Mouse (Mus musculus): ENCODE data around the gene Coro2a. TPM values are rescaled to one million over a fixed set of nuclear protein-coding genes. Genes with fewer than 3 reads are reported as not detected.
"Not testable (repeated sequence)": the region's sequence is repeated elsewhere in the genome, so short reads cannot be mapped to it uniquely, and the experiment has no call there.

The Coro2a gene
- 3.0 and 3.7 TPM in 2 replicates for polyA plus RNA-seq (2015; fragmentation: Nextera tagmentation; extraction: Ambion mirVana)

DNA sequence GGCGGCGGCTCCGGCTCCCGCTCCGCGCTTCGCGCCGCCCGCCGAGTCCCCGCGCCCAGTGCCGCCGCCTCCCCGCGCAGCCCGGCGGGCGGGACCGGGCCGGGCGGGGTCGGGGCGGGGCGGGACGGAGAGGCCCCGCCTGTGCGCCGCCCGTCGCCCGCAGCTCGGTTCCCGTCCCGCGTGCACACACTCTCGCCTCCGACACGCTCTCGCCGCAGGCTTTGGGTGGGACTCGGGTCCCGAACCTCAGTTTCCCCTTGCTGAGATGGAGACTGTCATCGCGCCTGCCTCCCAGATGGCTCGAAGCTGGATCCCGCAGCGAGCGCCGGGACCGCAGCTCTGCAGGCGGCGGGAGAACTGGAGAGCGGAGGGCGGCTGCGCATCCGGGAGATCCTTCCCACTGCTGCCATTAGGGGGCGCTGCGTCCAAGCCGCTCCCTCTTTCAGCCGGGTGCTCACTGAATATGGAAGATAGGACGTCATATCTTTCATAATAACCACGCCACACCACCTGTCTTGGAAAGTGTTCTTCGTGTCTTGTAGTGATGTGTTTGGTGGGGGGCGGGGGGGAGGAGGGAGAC is at the start of gene Coro2a:
Gene Coro2a (minus strand): TSS at position 359 of the 580 bp plus-strand sequence.
- ATAC-seq (ENCODE audit: low read depth) (peak; percentile 69), DNase-seq (peak; percentile 67)
- under 1% methylated on average over 39 of the region's 66 CpGs for WGBS (ENCODE audit: insufficient replicate concordance)
- H3K4me2 ChIP-seq: peak within 1 kb of the TSS; percentile 84
- no peaks in the 10 kb centered on the region for H3K9me3 ChIP-seq (replicated peaks)
- H3K27me3 ChIP-seq: peaks cover 63% of the 10 kb centered on the region
- H3K4me3 ChIP-seq (replicated peaks): peak within 1 kb of the TSS; percentile 63
- H3K27ac ChIP-seq: no peak within 1 kb of the TSS
- H3K9ac ChIP-seq: peak within 1 kb of the TSS; percentile 65
- peaks cover 38% of the 10 kb centered on the region for H3K4me1 ChIP-seq (replicated peaks)
- H3K36me3 ChIP-seq: no peaks in the 10 kb centered on the region

DNA sequence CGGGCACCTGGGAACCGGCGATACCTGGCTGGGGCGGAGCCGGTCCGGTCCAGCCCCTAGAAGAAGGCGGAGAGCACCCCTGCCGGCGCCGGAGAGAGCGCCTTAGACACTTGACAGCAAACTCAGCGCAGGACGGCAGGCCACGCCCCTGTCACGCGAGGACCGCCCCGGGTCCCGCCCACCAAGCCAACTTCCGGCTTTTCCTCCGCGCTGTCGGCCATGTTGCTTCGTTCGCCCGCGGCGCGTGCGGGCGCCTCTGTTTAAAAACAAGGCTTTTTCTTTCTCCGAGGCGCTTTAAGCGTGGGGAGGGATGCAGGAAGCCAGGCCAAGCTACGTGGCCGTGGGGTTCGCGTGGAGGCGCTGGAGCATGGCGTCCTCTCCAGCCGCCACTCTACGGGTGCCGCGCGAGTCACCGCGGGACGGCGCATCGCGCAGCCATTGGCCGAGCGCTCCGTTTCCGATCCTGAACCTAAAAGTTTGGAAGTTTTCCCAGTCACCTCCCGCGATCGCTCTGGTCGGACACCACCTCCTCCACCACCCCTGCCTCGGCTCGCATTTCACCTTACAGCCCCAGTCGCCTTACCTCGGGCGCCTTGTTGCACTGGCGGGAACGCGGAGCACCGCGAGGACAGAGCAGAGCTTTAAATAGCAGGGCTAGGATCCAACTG is 48.2 kb upstream of the Coro2a start, which contains the start of gene Tbc1d2:
Gene Tbc1d2 (minus strand): TSS at position 124 of the 668 bp plus-strand sequence.
- peak within 1 kb of the TSS; percentile 68 for H3K4me3 ChIP-seq (replicated peaks)
- under 1% methylated on average over 69 of the region's 69 CpGs for WGBS (ENCODE audit: insufficient replicate concordance)
- H3K4me1 ChIP-seq (replicated peaks): peaks cover 17% of the 10 kb centered on the region
- peaks cover 53% of the 10 kb centered on the region for H3K27me3 ChIP-seq
- peak within 1 kb of the TSS; percentile 95 for H3K4me2 ChIP-seq
- ATAC-seq (ENCODE audit: low read depth) (peak; percentile 96), DNase-seq (peak; percentile 90)
- peak within 1 kb of the TSS; percentile 69 for H3K9ac ChIP-seq
- H3K36me3 ChIP-seq: no peaks in the 10 kb centered on the region
- no peaks in the 10 kb centered on the region for H3K9me3 ChIP-seq (replicated peaks)
- peak within 1 kb of the TSS; percentile 58 for H3K27ac ChIP-seq

GRCm38 (mm10) chr4:46649161-46649560 is 47.2 kb upstream of the Coro2a start:
- H3K4me1 ChIP-seq (replicated peaks): peaks cover 17% of the 10 kb centered on the region
- peak overlapping the region; percentile 69; the same call in 1 of the 2 replicates for H3K9ac ChIP-seq
- peaks cover 48% of the 10 kb centered on the region for H3K27me3 ChIP-seq
- H3K27ac ChIP-seq: no peak overlapping the region
- WGBS (ENCODE audit: insufficient replicate concordance): 40% methylated on average over 4 of the region's 4 CpGs
- ATAC-seq (ENCODE audit: low read depth) (no peak), DNase-seq (no peak)
- H3K4me3 ChIP-seq (replicated peaks): peak overlapping the region; percentile 68
- H3K4me2 ChIP-seq: peak overlapping the region; percentile 95
- no peaks in the 10 kb centered on the region for H3K36me3 ChIP-seq
- no peaks in the 10 kb centered on the region for H3K9me3 ChIP-seq (replicated peaks)

DNA sequence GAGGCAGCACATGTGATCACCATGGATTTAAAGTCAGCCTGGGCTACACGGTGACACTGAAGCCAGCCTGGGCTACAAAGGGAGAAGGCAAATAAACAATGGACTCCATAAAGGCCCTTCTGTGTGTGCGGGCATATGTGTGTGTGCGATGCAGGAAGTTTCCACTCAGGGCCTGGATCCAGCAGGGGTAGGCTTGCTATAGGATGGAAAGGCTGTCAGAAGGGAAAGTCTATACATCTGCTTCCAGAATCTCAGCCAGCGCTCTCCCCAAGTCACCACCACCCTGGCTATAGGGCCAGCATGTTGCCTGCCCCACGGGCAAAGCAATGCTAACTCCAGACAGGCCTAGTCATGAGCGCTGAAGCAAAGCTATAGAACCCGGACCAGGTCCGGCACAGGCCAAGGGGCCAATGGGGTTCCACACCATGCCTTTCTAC is 41.7 kb upstream of the Coro2a start:
- Histone ChIP-seq H3K27me3 (peaks cover 8% of the 10 kb centered on the region), H3K4me1 (replicated peaks) (no peaks in the 10 kb centered on the region), H3K9ac (no peak overlapping the region), H3K9me3 (replicated peaks) (no peaks in the 10 kb centered on the region), H3K36me3 (no peaks in the 10 kb centered on the region), H3K27ac (no peak overlapping the region), H3K4me3 (replicated peaks) (no peak overlapping the region), H3K4me2 (no peak overlapping the region)
- DNase-seq (no peak), ATAC-seq (ENCODE audit: low read depth) (no peak)
- 62% methylated on average over 8 of the region's 8 CpGs for WGBS (ENCODE audit: insufficient replicate concordance)

- Histone ChIP-seq H3K27ac (no peak overlapping the region; the same call in 1 of the 2 replicates), H3K9me3 (replicated peaks) (no peaks in the 10 kb centered on the region), H3K27me3 (peaks cover 2% of the 10 kb centered on the region), H3K4me1 (replicated peaks) (no peaks in the 10 kb centered on the region), H3K9ac (no peak overlapping the region), H3K4me3 (replicated peaks) (no peak overlapping the region), H3K36me3 (no peaks in the 10 kb centered on the region), H3K4me2 (no peak overlapping the region)
- peak; percentile 62 for ATAC-seq (ENCODE audit: low read depth)
- DNase-seq: no peak
- WGBS (ENCODE audit: insufficient replicate concordance): 41% methylated on average over 8 of the region's 8 CpGs
Observed at GRCm38 (mm10) chr4:46642924-46643675, 41.1 kb upstream of the Coro2a start.

DNA sequence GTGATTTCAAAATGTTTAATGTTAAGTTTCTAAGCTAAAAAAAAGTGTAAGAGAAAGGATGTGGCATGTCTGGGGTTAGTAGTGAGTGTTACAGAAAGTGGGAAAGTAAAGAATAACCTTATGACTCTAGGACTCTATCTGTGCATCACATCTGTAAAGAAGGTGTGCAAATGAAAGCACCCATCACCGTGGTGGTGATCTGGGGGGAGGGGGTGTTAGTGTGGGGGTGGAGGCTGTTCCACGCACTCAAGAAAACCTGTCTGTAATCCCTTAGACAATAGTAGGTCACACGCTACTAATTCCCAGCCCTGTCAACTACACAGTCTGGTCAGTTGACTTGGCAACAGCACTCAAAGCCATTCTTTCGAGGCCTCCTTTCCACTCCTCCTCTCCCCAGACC is 39.3 kb upstream of the Coro2a start:
- Histone ChIP-seq H3K4me1 (replicated peaks) (peaks cover 10% of the 10 kb centered on the region), H3K9me3 (replicated peaks) (no peaks in the 10 kb centered on the region), H3K36me3 (no peaks in the 10 kb centered on the region), H3K27ac (no peak overlapping the region), H3K4me3 (replicated peaks) (no peak overlapping the region), H3K4me2 (no peak overlapping the region), H3K9ac (no peak overlapping the region), H3K27me3 (no peaks in the 10 kb centered on the region)
- WGBS (ENCODE audit: insufficient replicate concordance): 54% methylated on average over 4 of the region's 4 CpGs
- no peak for DNase-seq
- no peak for ATAC-seq (ENCODE audit: low read depth)

DNA sequence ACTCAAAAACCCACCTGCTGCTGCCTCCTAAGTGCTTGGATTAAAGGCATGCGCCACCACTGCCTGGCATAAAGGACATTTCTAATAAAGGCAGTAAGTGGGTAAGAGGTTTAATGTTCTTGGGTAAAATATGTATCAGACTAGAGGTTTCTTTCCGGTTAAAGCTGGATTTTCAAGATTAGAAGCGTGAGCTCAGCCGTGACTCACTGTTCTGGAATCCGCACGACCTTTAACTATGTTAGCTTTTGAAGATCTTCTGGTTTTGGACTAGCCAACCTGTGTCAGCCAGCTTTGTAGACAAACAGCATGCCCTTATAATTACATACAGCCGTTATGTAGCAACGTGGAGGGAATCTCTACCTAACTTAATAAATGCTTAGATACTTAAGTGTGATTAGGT is 37.9 kb upstream of the Coro2a start:
- no peaks in the 10 kb centered on the region for H3K27me3 ChIP-seq
- no peak overlapping the region for H3K4me3 ChIP-seq (replicated peaks)
- WGBS (ENCODE audit: insufficient replicate concordance): 67% methylated on average over 8 of the region's 8 CpGs
- no peaks in the 10 kb centered on the region for H3K9me3 ChIP-seq (replicated peaks)
- no peak overlapping the region for H3K4me2 ChIP-seq
- no peaks in the 10 kb centered on the region for H3K36me3 ChIP-seq
- DNase-seq (no peak), ATAC-seq (ENCODE audit: low read depth) (no peak)
- peaks cover 20% of the 10 kb centered on the region for H3K4me1 ChIP-seq (replicated peaks)
- no peak overlapping the region for H3K27ac ChIP-seq
- H3K9ac ChIP-seq: no peak overlapping the region

DNA sequence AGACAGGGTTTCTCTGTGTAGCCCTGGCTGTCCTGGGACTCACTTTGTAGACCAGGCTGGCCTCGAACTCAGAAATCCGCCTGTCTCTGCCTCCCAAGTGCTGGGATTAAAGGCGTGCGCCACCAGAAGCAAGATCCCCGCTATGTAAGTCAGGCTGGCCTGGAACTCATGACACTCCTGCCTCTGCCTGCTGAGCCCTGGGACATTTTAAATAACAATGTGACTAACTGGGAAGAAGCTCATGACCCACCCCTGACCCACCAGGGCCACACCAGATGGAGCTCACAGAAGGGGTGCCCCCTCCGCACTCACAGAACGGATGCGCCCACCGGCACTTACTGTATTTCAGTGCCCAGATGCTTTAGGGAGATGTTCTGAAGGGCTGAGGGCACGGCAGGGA is 35.2 kb upstream of the Coro2a start:
- ATAC-seq (ENCODE audit: low read depth); H3K9me3 ChIP-seq (replicated peaks); H3K4me3 ChIP-seq (replicated peaks); DNase-seq; H3K27me3 ChIP-seq; H3K9ac ChIP-seq; H3K36me3 ChIP-seq; H3K4me2 ChIP-seq; H3K27ac ChIP-seq: not testable (repeated sequence)
- peaks cover 33% of the 10 kb centered on the region for H3K4me1 ChIP-seq (replicated peaks)
- WGBS (ENCODE audit: insufficient replicate concordance): 81% methylated on average over 10 of the region's 10 CpGs

DNA sequence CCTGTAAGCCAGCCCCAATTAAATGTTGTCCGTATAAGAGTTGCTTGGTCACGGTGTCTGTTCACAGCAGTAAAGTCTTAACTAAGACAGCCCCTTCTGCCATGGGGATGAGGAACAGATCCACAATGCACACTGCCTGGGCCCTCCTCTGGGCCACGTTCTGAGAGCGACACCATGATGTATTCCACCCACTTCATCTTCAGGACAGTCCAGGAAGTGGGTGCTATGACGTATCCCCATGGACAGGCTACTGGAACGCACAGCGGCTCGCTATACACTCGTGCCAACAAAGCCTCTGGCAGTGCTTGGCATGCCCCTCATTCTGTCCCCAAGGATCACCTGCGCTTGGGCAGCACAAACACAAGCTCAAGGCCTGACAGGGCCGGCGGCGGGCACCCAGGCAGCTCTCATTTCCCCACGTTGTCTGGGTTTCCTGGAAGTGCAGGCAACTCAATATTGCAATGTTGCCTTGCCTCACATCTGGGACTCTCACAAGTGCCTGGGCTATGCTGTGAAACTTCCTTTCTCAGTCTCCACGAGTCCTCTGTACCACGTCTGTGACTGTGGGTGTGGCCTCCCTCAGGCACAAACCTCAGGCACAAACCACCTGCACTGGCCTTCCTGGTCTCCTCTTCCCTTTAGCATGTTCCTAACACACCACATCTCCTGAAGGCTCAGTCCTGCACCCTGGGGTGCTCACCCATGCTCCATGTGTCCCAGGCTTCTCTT is 33.9 kb upstream of the Coro2a start:
- H3K27me3 ChIP-seq: no peaks in the 10 kb centered on the region
- no peak overlapping the region for H3K9ac ChIP-seq
- H3K4me1 ChIP-seq (replicated peaks): peaks cover 47% of the 10 kb centered on the region
- ATAC-seq (ENCODE audit: low read depth) (no peak), DNase-seq (no peak)
- H3K36me3 ChIP-seq: no peaks in the 10 kb centered on the region
- no peak overlapping the region for H3K27ac ChIP-seq
- no peaks in the 10 kb centered on the region for H3K9me3 ChIP-seq (replicated peaks)
- no peak overlapping the region for H3K4me3 ChIP-seq (replicated peaks)
- H3K4me2 ChIP-seq: no peak overlapping the region
- 65% methylated on average over 16 of the region's 16 CpGs for WGBS (ENCODE audit: insufficient replicate concordance)

GRCm38 (mm10) chr4:46634881-46635280 is 32.9 kb upstream of the Coro2a start:
- Histone ChIP-seq H3K27me3 (no peaks in the 10 kb centered on the region), H3K27ac (no peak overlapping the region), H3K9me3 (replicated peaks) (no peaks in the 10 kb centered on the region), H3K4me1 (replicated peaks) (peaks cover 53% of the 10 kb centered on the region), H3K4me3 (replicated peaks) (no peak overlapping the region), H3K4me2 (no peak overlapping the region), H3K36me3 (no peaks in the 10 kb centered on the region), H3K9ac (no peak overlapping the region)
- ATAC-seq (ENCODE audit: low read depth) (no peak), DNase-seq (no peak)
- WGBS (ENCODE audit: insufficient replicate concordance): 57% methylated on average over 6 of the region's 6 CpGs

DNA sequence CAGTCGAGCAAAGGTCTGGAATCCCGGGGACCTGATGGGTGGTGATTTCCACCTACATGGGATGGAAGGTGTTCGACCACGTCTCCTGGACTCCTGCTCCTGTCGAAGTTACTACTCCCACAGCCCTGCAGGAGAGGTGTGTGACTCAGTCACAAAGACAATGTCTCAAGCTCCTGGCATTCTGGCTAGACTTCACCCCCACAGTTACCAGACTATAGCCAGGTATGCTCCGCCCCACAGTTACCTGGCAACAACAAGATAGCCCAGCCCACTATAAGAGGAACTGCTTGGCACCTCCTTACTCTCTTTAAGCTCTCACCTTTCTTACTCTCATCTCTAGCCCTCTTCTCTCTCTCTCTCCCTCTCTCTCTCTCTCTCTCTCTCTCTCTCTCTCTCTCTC is 31.6 kb upstream of the Coro2a start:
- H3K4me1 ChIP-seq (replicated peaks): peaks cover 63% of the 10 kb centered on the region
- ATAC-seq (ENCODE audit: low read depth): not testable (repeated sequence)

More for the DNA sequence above, 31.6 kb upstream of the Coro2a start:
- not testable (repeated sequence) for H3K9me3 ChIP-seq (replicated peaks); H3K9ac ChIP-seq; DNase-seq; H3K4me3 ChIP-seq (replicated peaks); H3K4me2 ChIP-seq; H3K27me3 ChIP-seq; H3K27ac ChIP-seq; H3K36me3 ChIP-seq
- WGBS (ENCODE audit: insufficient replicate concordance): 70% methylated on average over 6 of the region's 6 CpGs

All from liver, embryonic 13.5 days (tissue).